Mouse (Mus musculus) intestine, embryonic 14.5 days (tissue): Measurements from ENCODE around the gene Desi1. TPM values are rescaled to one million over a fixed set of nuclear protein-coding genes. Genes with fewer than 3 reads are reported as not detected.
A peak's percentile ranks its signal among the peaks of the same experiment; 100 is the strongest.

ENCODE experiments used
- ATAC-seq: fragments of 200-750 bp; cut with Nextera tagmentation; replicated peaks from 2 replicates; pipeline ENCODE4 v1.8.0; 2017; ENCODE audit warnings: low read depth, moderate number of reproducible peaks, moderate TSS enrichment, moderate library complexity; ENCODE audit not compliant: low FRiP score, low TSS enrichment
- DNase-seq: peaks from one replicate; pipeline ENCODE4 v3.0.0-alpha.2; 2018; ENCODE audit warnings: low spot score
- H3K27ac ChIP-seq: fragments of 300-500 bp; sonication (generic); 2 replicates; pipeline ENCODE4 v1.5.1; 2014; ENCODE audit warnings: low read depth, mild to moderate bottlenecking, control low read depth
- H3K27me3 ChIP-seq: fragments of 300-500 bp; sonication (generic); replicated peaks from 2 replicates; pipeline ENCODE4 v1.6.1; 2014; ENCODE audit warnings: low read length, control low read depth; ENCODE audit not compliant: control insufficient read depth, insufficient read depth
- H3K36me3 ChIP-seq: fragments of 300-500 bp; sonication (generic); 2 replicates; pipeline ENCODE4 v1.6.1; 2014; ENCODE audit warnings: low read length, control low read depth; ENCODE audit not compliant: control insufficient read depth, insufficient read depth
- H3K4me1 ChIP-seq: fragments of 300-500 bp; sonication (generic); replicated peaks from 2 replicates; pipeline ENCODE4 v1.6.1; 2014; ENCODE audit warnings: low read length, control low read depth, mixed read lengths; ENCODE audit not compliant: control insufficient read depth, insufficient read depth
- H3K4me2 ChIP-seq: fragments of 300-500 bp; sonication (generic); 2 replicates; pipeline ENCODE4 v1.6.1; 2014; ENCODE audit warnings: low read length
- H3K4me3 ChIP-seq: fragments of 300-500 bp; sonication (generic); 2 replicates; pipeline ENCODE4 v1.5.1; 2014; ENCODE audit warnings: low read depth, low read length, control low read depth, mixed read lengths
- H3K9ac ChIP-seq: fragments of 300-500 bp; sonication (generic); 2 replicates; pipeline ENCODE4 v1.6.1; 2014; ENCODE audit warnings: mild to moderate bottlenecking, low read length
- H3K9me3 ChIP-seq: fragments of 300-500 bp; sonication (generic); 2 replicates; pipeline ENCODE4 v1.6.1; 2016; ENCODE audit warnings: low read length, control low read depth; ENCODE audit not compliant: control insufficient read depth
- WGBS: fragments of 180-500 bp; shearing (Covaris S2); extraction: QIAGEN DNeasy Blood & Tissue Kit; methylation state at CpG from one replicate; pipeline ENCODE4 v1.1.7; 2014; 5-methylcytosine and 5-hydroxymethylcytosine counted together
- polyA plus RNA-seq: library from polyadenylated mRNA; unstranded; fragments of >200 nt; fragmentation: Nextera tagmentation; extraction: Ambion mirVana; gene quantifications from 2 replicates; pipeline ENCODE4 v1.2.1, GENCODE M21; 2014

The Desi1 gene
- polyA plus RNA-seq, 1 experiment from 2014 or later, result 26.7 TPM

DNA sequence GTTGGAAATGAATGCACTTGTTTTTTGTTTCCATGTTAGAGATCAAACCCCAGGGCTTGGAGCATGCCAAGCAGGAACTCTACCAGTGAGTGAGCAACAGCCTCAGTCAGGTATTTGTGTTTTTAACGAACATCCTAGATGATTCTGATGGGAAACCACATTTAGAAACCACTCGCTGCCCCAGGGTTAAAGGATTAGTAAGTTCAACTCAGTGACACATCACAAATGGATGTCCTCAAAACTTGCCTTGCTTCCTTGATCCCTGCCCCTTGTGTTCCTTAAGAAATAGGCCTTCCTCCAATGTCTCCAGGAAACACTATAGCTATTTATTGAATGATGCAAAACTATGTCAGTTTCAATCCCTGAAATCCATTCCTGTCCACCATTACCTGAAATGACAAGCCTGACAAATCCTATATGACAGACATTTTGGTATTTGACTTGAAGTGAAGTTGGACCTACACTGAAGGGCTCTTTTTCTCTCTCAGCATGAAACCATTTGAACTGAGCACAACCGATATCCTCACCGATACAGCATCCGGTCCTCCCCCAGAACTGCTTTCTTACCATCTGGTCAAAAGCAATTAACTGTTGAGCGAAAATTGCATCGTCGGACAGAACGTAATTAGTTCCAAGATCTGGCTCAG, 18.8 kb downstream of the Desi1 start:
- DNase-seq, result no peak
- peaks cover 16% of the 10 kb centered on the region for H3K36me3 ChIP-seq
- peak overlapping the region; percentile 69; the same call in 1 of the 2 replicates for H3K27ac ChIP-seq
- H3K9me3 ChIP-seq, result no peaks in the 10 kb centered on the region
- H3K4me1 ChIP-seq, result peaks cover 17% of the 10 kb centered on the region
- peak overlapping the region; percentile 79 for H3K4me2 ChIP-seq
- H3K27me3 ChIP-seq, result no peaks in the 10 kb centered on the region
- no peak for ATAC-seq
- 19% methylated on average over 9 of the region's 9 CpGs for WGBS
- H3K9ac ChIP-seq, result peak overlapping the region; percentile 75
- H3K4me3 ChIP-seq, result peak overlapping the region; percentile 100

DNA sequence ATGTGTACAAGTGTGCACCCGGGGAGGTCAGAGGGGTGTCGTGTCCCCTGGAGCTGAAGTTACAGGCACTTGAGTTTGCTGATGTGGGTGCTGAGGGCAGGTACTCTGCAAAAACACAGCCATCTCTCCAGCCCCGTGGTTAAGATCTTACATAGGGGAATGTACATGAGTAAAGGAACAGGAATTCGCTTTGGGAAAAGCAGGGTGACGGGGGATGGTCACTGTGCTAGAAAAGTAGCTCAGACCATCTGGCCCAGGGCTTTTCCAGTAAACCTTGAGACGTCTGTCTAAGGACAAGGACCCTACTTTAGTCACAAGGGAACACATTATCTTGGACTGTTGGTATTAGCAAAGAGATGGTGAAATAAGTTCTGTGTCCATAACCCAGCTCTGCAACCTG, 21.7 kb downstream of the Desi1 start:
- H3K4me1 ChIP-seq, result peaks cover 15% of the 10 kb centered on the region
- no peak overlapping the region for H3K4me2 ChIP-seq
- no peaks in the 10 kb centered on the region for H3K27me3 ChIP-seq
- H3K36me3 ChIP-seq, result peaks cover 5% of the 10 kb centered on the region; the same call in 1 of the 2 replicates
- 84% methylated on average over 6 of the region's 6 CpGs for WGBS
- H3K9ac ChIP-seq, result no peak overlapping the region
- ATAC-seq (no peak), DNase-seq (no peak)
- H3K9me3 ChIP-seq, result no peaks in the 10 kb centered on the region
- no peak overlapping the region for H3K27ac ChIP-seq
- H3K4me3 ChIP-seq, result no peak overlapping the region

DNA sequence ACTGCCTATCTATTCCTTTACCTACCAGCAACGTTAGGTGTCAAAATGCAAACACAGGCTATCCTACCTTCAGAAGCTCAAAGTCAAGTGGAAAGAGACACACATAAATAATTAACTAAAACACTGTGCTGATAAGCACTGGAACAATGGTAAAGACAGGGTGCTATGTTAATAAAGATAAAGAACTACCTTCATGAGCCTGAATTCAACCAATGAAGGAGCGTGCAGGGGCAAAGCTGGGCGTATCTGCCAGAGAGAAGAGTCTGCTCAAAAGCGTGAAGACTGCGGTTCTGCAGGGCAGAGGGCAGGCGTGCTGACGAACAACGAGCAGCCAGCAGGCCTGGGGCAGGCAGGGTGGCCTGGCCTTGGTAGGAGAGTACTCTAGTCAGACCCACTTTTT, 29.4 kb downstream of the Desi1 start:
- ATAC-seq (peak; percentile 54), DNase-seq (no peak)
- Histone ChIP-seq H3K4me1 (no peaks in the 10 kb centered on the region), H3K4me3 (no peak overlapping the region), H3K4me2 (no peak overlapping the region), H3K27ac (no peak overlapping the region), H3K9ac (no peak overlapping the region), H3K36me3 (peaks cover 20% of the 10 kb centered on the region; the same call in 1 of the 2 replicates), H3K9me3 (no peaks in the 10 kb centered on the region), H3K27me3 (no peaks in the 10 kb centered on the region)
- 69% methylated on average over 8 of the region's 8 CpGs for WGBS

DNA sequence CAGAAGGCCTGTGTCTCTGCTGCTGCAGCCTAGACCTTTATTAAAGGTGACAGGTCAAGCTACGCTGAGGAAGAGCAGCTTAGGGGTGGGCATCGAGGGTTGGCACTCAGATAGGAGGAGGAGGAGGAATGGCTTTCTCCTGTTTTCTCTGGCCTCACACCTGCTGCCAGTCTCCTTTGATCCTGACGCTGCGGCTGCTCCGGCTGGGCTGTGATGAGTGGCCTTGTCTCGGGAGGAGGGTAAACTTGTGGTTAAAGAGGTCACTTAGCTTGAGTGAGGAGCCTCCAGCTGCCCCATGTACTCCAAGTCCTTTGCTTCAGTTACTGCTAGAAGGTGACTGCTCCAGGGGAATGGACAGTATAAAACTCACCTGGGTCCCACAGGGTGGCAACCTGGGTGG, 39.7 kb downstream of the Desi1 start:
- WGBS, result 71% methylated on average over 6 of the region's 6 CpGs
- no peaks in the 10 kb centered on the region for H3K9me3 ChIP-seq
- peaks cover 46% of the 10 kb centered on the region for H3K36me3 ChIP-seq
- no peaks in the 10 kb centered on the region for H3K4me1 ChIP-seq
- no peak overlapping the region for H3K4me3 ChIP-seq
- no peaks in the 10 kb centered on the region for H3K27me3 ChIP-seq
- no peak overlapping the region for H3K27ac ChIP-seq
- H3K9ac ChIP-seq, result no peak overlapping the region
- DNase-seq (no peak), ATAC-seq (no peak)
- no peak overlapping the region for H3K4me2 ChIP-seq

DNA sequence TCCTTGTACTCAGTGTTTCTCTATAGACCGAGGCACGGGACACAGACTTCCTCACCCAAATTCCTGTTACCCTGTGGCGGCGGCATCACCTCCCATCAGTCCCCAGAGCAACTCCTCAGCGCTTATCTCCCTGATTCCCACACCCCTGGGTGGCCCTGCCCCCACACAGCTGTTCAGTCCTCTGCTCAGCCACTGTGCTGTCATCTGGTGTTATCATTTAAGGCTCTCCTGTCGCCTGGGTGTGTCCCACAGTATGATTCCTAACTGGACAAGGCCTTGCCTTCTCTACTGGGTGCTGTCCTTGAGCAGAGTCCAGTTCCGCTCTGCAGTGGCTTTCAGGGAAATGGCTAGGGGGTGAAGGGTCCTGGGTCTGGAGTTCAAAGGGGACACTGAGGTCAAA, 43.1 kb downstream of the Desi1 start:
- H3K4me2 ChIP-seq, result no peak overlapping the region
- 49% methylated on average over 7 of the region's 7 CpGs for WGBS
- no peak overlapping the region for H3K27ac ChIP-seq
- no peak overlapping the region for H3K4me3 ChIP-seq
- no peaks in the 10 kb centered on the region for H3K9me3 ChIP-seq
- H3K4me1 ChIP-seq, result no peaks in the 10 kb centered on the region
- no peaks in the 10 kb centered on the region for H3K27me3 ChIP-seq
- H3K9ac ChIP-seq, result no peak overlapping the region
- peaks cover 19% of the 10 kb centered on the region for H3K36me3 ChIP-seq
- ATAC-seq (no peak), DNase-seq (no peak)

DNA sequence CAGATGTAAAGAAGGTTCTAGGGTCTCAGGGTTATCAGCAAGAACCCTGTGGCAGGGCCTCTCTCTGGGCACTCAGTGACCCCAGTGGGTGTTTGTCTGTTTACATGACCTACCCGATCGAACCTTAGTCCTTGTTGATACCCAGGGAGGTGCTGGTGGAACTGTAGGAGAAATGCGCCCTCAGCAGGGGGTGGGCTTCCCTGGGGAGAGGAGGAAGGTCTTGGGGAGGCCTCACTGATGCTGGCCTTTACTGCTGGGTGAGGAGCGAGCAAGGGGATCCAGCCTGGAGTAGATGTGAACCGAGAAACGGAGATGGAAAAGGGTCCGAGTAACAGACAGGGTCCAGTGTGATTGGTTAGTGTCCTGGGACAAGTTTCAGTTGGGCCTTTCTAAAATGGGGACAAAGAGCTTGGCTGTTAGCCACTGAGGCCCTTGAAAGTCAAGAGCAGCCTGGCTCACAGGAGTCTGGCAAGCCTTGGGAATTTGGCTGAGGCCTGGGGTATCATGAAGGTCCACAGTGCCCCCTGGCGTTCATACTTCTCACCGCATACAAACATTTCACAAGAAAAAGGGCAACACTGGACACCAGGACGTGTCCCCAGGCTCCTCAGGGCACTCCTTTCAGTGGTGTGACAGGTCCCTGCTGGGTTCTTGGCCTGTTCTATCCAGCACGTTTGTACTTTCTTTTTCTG, 44.1 kb downstream of the Desi1 start:
- Histone ChIP-seq H3K9me3 (no peaks in the 10 kb centered on the region), H3K36me3 (peaks cover 18% of the 10 kb centered on the region), H3K27me3 (no peaks in the 10 kb centered on the region), H3K4me2 (no peak overlapping the region), H3K9ac (no peak overlapping the region), H3K27ac (no peak overlapping the region), H3K4me3 (no peak overlapping the region), H3K4me1 (no peaks in the 10 kb centered on the region)
- ATAC-seq (no peak), DNase-seq (peak; percentile 94)
- 50% methylated on average over 11 of the region's 11 CpGs for WGBS

DNA sequence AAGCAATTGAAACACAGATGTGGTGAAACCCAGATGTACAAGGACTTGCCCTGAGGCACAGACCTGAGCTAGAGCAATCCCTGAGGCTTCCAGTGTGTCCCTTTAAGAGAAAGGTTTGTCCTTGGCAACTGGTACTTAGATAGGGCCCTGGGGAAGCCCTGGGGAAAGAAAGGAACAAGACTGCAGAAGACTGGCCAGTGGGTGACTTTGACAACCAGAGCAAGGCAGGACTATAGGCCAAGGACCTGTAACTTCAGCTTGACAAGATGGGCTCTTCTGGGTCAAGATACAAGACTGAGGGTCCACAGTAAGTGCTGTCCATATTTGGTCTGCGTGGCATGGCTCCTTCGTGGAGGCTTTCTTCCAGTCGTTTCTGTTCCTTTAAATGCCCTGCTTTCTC, 46.0 kb downstream of the Desi1 start, which contains the start of gene Xrcc6:
TSS of gene Xrcc6 (plus strand) at position 190 of the 400 bp plus-strand sequence.
- H3K9me3 ChIP-seq, result no peaks in the 10 kb centered on the region
- H3K36me3 ChIP-seq, result 0 out of 2 replicates have a peak, but pooled peaks cover 2% of the 10 kb centered on the region
- DNase-seq (no peak), ATAC-seq (no peak)
- WGBS, result 82% methylated on average over 3 of the region's 3 CpGs
- no peak within 1 kb of the TSS for H3K9ac ChIP-seq
- no peak within 1 kb of the TSS for H3K27ac ChIP-seq
- no peaks in the 10 kb centered on the region for H3K4me1 ChIP-seq
- no peaks in the 10 kb centered on the region for H3K27me3 ChIP-seq
- no peak within 1 kb of the TSS for H3K4me2 ChIP-seq
- H3K4me3 ChIP-seq, result no peak within 1 kb of the TSS

DNA sequence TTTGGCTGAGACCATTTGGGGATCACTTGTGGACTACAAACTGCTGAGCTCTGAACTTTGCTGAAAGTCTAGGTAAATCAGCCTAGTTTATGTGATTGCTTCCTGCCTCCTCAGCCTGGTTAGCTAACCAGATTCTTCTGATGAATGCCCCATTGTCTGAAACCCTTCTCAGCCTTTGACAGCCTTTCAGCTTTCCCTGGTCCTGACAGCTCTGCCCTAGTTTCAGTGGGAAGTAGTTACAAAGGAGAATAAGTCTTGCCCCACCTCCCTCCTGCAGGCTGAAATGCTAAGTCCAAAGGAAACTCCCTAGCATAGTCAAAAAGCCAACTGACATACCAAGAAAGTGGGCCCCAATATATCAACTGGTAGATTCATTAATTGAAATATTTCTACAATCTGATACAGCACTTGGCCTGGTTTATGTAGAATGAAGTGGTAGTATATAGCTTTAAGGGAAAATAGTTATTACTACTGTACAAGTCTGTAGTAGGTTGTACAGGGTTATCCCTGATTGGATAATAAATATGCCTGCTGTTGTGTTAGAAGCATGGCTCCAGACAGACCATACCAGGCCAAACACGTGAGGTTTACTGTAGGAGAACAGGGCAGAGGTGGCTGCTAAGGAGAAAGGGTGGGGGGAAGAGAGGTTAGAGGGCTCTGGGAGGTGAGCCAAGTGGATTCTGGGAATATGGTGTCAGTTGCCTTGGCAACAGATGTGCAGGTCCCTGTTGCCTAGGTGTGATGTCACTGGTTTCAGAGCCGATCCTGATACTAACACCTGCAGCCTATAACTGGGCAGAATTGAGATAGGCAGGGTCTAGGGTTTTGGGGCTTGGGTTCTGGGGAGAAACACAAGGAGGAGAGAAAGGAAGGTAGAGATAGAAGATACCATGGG, 48.1 kb downstream of the Desi1 start:
- Histone ChIP-seq H3K27ac (no peak overlapping the region), H3K9me3 (no peaks in the 10 kb centered on the region), H3K4me3 (no peak overlapping the region), H3K9ac (no peak overlapping the region), H3K4me1 (no peaks in the 10 kb centered on the region), H3K4me2 (no peak overlapping the region), H3K27me3 (no peaks in the 10 kb centered on the region), H3K36me3 (no peaks in the 10 kb centered on the region)
- WGBS, result 55% methylated on average over 2 of the region's 2 CpGs
- DNase-seq (no peak), ATAC-seq (no peak)
